Mouse (Mus musculus): ENCODE results near the gene Vmn2r16. TPM values are rescaled to one million over a fixed set of nuclear protein-coding genes. Genes with fewer than 3 reads are reported as not detected.

Gene Vmn2r16
- polyA plus RNA-seq (2017; shearing (Covaris generic)), result not detected

DNA sequence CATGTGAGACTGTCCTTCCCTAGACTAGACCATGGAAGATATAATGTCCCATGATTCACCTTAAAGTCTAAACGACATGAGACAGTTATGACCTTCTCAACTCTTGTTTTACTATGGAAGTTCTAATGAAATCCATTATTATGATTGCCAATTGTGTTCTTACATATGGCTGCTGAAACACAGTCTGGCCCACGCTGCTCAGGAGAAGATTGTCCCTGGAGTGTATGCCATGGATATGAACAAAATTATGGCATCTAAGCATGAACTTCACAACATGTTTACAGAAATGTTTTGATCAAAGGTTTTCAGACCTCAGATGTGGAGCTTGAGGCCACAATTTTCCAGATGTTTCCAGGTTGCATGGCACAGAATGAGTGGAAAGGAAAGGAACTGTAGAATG, at the start of gene Vmn2r16:
TSS of gene Vmn2r16 (plus strand) at position 301 of the 400 bp plus-strand sequence.
- ATAC-seq, result no peak

GRCm38 (mm10) chr5:109294655-109295054, 35.3 kb upstream of the Vmn2r16 start:
- no peak for ATAC-seq

DNA sequence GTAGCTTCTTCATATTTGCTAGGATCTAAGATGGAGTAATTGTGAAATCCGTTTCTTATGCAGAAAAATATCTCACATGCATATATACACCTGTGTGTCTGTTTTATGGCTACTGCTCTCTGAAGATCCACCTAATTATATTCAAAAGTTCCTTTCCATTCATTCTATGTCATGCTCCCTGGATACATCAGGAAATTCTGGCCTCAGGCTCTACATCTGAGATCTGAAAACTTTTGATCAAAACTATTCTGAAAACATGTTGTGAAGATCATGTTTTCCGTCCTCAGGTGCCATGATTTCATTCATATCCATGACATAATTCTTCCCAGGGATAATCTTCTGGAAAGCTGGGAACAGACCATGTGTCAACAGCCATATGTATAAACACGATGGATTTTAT, 32.4 kb upstream of the Vmn2r16 start, which contains the start of gene Vmn2r15:
TSS of gene Vmn2r15 (minus strand) at position 101 of the 400 bp plus-strand sequence.
- no peak for ATAC-seq

DNA sequence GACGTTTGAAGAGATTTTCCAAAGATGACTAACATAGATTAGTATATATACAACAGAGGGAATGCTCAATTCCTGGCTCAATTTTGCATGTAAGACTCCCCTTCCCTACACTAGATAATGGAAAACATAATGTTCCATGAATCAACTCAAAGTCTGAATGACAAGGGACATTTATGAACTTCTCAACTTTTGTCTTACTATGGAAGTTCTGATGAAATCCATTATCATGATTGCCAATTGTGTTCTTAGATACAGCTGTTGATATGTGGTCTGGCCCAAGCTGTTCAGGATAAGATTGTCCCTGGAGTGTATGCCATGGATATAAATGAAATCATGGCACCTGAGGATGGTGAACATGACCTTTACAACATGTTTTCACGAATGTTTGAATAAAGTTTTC, 89.4 kb downstream of the Vmn2r16 start, which contains the start of gene Vmn2r17:
TSS of gene Vmn2r17 (plus strand) at position 301 of the 400 bp plus-strand sequence.
- ATAC-seq, result no peak

Other genes starting within 250 kb of the Vmn2r16 start
- not detected for gene Vmn2r12, start 232.2 kb upstream of the Vmn2r16 start, polyA plus RNA-seq (2017; shearing (Covaris generic))
- gene Vmn2r13, start 138.0 kb upstream of the Vmn2r16 start, polyA plus RNA-seq (2017; shearing (Covaris generic)), result not detected
- gene Vmn2r14, start 105.5 kb upstream of the Vmn2r16 start, polyA plus RNA-seq (2017; shearing (Covaris generic)), result not detected
- gene Vmn2r15, start 32.5 kb upstream of the Vmn2r16 start, polyA plus RNA-seq (2017; shearing (Covaris generic)), result not detected
- not detected for gene Vmn2r17, start 89.5 kb downstream of the Vmn2r16 start, polyA plus RNA-seq (2017; shearing (Covaris generic))
- 1 to 10 TPM; 7.7 to 9.8 TPM for gene Crlf2, start 228.8 kb downstream of the Vmn2r16 start, polyA plus RNA-seq (2017; shearing (Covaris generic))

Measured in activated CD4-positive, CD25-positive, alpha-beta regulatory T cell, adult 4 months (primary cell).